Mouse (Mus musculus) left cerebral cortex, postnatal 25 days (tissue): ENCODE results near the gene Man1b1. TPM values are rescaled to one million over a fixed set of nuclear protein-coding genes. Genes with fewer than 3 reads are reported as not detected.

Experiments used
- DNase-seq, 2 experiments: peaks; one replicate each; pipeline ENCODE4 v3.0.0; 2022; ENCODE audit warnings: low spot score in 2 of 2, mixed read lengths in 1 of 2
- intact Hi-C: fragments of 180-260 bp; cut with DNase I; formaldehyde crosslinking; loops from one replicate; pipeline ENCODE4 v1.15.1; 2025
- total RNA-seq, 2 experiments: library from RNA; stranded (reverse); gene quantifications; 2 replicates each; pipeline ENCODE4 v1.2.3; 2021

Man1b1 gene
- total RNA-seq: 10 to 100 TPM; 55.0 to 59.5 TPM

GRCm38 (mm10) chr2:25332286-25333160, at the start of gene Man1b1:
TSS of gene Man1b1 (plus strand) at chr2:25332338.
- intact Hi-C loops: loop anchor here (1.0 kb wide), 1 partner anchor 60 kb away; the partner anchor contains the start of genes Anapc2 and Ssna1

GRCm38 (mm10) chr2:25285551-25285950, 46.6 kb upstream of the Man1b1 start:
- DNase-seq: no peak
- intact Hi-C loops: no loop called here

More at GRCm38 (mm10) chr2:25332286-25333160, at the start of gene Man1b1:
- DNase-seq: peak; percentile 99 to 100

GRCm38 (mm10) chr2:25286314-25286713, 45.8 kb upstream of the Man1b1 start:
- intact Hi-C loops: no loop called here
- DNase-seq: no peak

- intact Hi-C loops: no loop called here
Observed at GRCm38 (mm10) chr2:25286837-25287636, 45.1 kb upstream of the Man1b1 start.

GRCm38 (mm10) chr2:25287927-25288649, 44.0 kb upstream of the Man1b1 start, which contains the start of gene Tmem210:
TSS of gene Tmem210 (plus strand) at chr2:25288145.
- intact Hi-C loops: no loop called here
- DNase-seq: no peak

More at GRCm38 (mm10) chr2:25286837-25287636, 45.1 kb upstream of the Man1b1 start:
- no peak for DNase-seq

GRCm38 (mm10) chr2:25288734-25289345, 43.3 kb upstream of the Man1b1 start:
- DNase-seq: no peak
- intact Hi-C loops: no loop called here

- intact Hi-C loops: no loop called here
- DNase-seq: peak in 1 of 2 experiments; percentile 50
Observed at GRCm38 (mm10) chr2:25289651-25290050, 42.5 kb upstream of the Man1b1 start, which contains the start of gene Lrrc26. TSS of gene Lrrc26 (plus strand) at chr2:25289915.

- intact Hi-C loops: no loop called here
- DNase-seq: peak; percentile 78 to 81
Observed at GRCm38 (mm10) chr2:25290101-25290815, 41.9 kb upstream of the Man1b1 start.

- intact Hi-C loops: no loop called here
- peak in 1 of 2 experiments; percentile 62 for DNase-seq
Observed at GRCm38 (mm10) chr2:25290816-25291130, 41.4 kb upstream of the Man1b1 start.

GRCm38 (mm10) chr2:25291184-25292053, 40.7 kb upstream of the Man1b1 start:
- DNase-seq: no peak
- intact Hi-C loops: no loop called here

- intact Hi-C loops: no loop called here
- peak in 1 of 2 experiments; percentile 68 for DNase-seq
Observed at GRCm38 (mm10) chr2:25292054-25292544, 40.0 kb upstream of the Man1b1 start.

- intact Hi-C loops: no loop called here
- DNase-seq: peak in 1 of 2 experiments; percentile 59
Observed at GRCm38 (mm10) chr2:25292856-25293255, 39.3 kb upstream of the Man1b1 start.

GRCm38 (mm10) chr2:25293706-25294105, 38.4 kb upstream of the Man1b1 start:
- DNase-seq: no peak
- intact Hi-C loops: no loop called here

GRCm38 (mm10) chr2:25297093-25297492, 35.0 kb upstream of the Man1b1 start:
- intact Hi-C loops: no loop called here
- DNase-seq: no peak

- intact Hi-C loops: no loop called here
- no peak for DNase-seq
Observed at GRCm38 (mm10) chr2:25298046-25298445, 34.1 kb upstream of the Man1b1 start.

- DNase-seq: no peak
- intact Hi-C loops: no loop called here
Observed at GRCm38 (mm10) chr2:25303452-25303851, 28.7 kb upstream of the Man1b1 start.

GRCm38 (mm10) chr2:25303931-25304656, 28.0 kb upstream of the Man1b1 start:
- intact Hi-C loops: no loop called here
- peak in 1 of 2 experiments; percentile 59 for DNase-seq
